Mouse (Mus musculus): ENCODE results near the gene Tubd1.

Gene Tubd1

GRCm38 (mm10) chr11:86558258-86558657 is 13.5 kb downstream of the Tubd1 start:
- no peak for DNase-seq (ENCODE audit: low spot score)

GRCm38 (mm10) chr11:86568425-86568824 is 23.6 kb downstream of the Tubd1 start:
- no peak for DNase-seq (ENCODE audit: low spot score)

- no peak for DNase-seq (ENCODE audit: low spot score)
These were observed 25.5 kb downstream of the Tubd1 start for GRCm38 (mm10) chr11:86570261-86570746.

DNA sequence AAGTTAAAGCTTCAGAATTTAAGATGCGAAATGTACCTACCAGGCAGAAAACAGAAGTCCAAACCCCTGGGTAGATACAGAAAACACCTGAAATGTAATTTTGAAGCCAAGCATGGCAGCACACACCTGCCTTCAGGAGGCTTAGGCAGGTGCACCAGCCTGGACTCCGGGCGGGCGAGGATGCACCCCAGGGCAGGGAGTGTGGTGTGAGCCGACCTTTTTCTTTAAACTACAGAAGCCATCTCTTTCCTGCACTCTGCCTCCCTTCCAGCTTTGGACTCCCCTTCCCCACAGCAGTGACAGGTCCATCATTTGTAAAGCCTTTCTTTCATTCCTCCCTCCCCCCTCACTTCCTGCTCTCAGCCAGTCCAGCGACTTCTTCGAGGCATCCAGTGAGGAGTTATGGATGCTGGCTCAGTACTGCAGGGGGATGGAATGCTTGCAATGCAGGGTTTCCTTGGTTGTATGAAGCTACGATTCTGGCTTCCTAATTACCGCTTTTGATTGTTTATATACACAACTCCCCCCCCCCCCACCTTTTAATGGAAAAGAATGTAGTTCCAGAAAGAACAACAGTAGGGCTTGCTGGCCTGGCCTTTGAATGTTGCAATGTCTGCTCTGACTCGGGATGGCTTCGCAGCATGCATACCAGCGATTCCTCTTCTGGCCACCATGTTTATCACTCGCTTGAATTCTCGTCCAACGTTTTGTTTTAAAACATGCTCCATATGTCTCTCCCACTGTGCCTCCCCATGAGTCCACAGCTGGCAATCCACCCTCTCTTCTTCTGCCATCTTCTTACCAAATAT is 26.5 kb downstream of the Tubd1 start:
- DNase-seq (ENCODE audit: low spot score): no peak

DNA sequence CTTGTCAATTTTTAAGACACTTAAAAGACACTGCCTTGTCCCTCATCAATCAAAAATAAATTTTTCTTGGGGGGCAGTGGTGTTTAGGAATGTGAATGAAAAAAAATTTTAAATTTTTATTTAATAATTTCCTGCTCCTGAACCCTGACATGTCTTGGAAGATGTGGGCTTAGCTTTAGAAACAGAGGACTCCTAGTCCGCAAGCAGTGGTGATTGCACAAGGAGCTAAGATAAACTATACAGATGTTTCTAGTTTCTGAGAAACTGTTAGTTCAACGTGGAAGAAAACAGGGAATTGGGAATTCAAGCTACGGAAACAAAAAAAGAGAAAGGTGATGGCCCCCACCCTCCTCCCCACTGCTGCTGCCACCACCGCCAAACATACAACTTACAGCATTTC is 27.1 kb downstream of the Tubd1 start:
- DNase-seq (ENCODE audit: low spot score): no peak

DNA sequence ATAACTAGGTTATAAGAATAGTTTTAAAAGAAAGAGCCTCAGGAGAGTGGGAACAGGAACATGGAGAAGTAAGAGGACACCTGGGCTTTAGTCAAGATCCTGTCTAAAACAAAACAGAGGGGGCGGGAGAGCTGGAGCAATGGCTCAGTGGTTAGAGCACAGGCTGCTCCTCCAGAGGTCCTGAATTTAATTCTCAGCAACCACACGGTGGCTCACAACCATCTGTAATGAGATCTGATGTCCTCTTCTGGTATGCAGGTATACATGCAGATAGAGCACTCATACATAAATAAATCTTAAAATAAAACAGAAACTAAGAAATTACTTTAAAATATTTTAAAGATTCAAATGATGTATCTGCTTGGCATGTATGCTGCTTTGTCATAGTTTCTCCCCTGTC is 27.8 kb downstream of the Tubd1 start:
- no peak for DNase-seq (ENCODE audit: low spot score)

GRCm38 (mm10) chr11:86573646-86574231 is 28.9 kb downstream of the Tubd1 start:
- no peak for DNase-seq (ENCODE audit: low spot score)

DNA sequence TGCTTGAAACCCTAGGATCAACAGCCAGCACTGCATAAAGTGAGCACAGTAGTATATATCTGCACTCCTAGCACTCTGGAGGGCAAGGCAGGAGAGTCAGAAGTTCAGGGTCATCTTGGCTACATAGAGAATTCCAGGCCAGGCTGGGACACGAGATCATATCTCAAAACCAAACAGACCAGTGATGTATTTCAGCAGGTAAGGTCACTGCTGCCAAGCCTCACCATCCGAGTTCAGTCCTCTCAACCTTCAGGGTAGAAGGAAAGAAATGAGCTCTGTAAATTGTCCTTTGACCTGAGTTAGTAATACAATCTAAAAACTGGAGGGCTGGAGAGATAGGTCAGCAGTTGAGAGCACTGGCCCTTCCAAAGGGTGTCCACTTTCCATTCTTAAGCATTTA is 29.6 kb downstream of the Tubd1 start:
- DNase-seq (ENCODE audit: low spot score): no peak

DNA sequence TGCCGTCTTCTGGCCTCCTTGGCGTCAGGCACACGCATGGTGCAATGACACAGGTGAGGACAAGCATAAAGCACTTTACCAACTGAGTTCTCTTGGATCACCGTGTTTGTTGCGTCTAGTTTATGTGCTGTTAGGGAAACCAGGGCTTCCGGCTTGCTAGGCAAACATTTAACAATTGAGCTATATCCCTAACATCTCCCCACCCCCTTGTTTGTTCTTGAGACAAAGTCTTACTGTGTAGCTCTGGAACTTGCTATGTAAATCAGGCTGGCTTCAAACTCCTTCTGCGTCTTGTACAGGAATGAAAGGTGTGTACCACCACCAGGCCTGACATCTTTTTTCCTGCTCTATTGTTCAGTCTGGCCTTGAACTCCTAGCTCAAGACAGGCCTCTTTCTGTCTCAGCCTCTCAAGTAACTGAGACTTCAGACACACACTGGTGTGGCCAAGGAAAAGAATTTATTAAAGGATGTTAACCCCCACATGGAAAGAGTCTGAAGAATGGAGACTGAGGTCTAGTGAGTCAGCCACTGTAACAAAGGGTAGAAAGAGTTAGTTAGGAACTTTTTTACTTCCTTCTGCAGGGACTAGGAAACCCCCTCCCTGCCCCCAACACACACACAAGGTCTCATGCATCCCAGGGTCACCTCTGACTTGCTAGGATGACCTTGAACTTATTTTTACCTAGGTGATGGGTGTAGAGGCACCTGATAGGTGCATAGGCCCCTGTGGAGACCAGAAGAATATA is 31.0 kb downstream of the Tubd1 start:
- no peak for DNase-seq (ENCODE audit: low spot score)

DNA sequence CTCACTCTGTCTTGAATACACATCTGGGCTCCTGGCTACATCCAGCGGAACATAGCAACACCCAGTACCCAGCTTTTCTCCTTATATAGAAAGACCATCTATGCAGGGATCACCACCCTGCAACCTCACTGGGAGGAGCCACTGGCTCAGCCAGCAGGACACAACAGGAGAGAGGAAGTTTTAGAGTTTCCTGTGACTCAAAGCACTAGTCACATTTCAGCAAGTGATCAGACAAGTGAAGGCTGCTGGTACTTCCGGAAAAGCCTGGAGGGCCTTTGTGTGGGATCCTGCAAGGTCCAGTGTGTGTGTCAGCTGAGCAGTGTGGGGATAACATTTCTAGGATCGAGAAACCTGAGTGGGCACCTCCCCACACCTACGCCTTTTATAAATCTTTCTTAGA is 32.4 kb downstream of the Tubd1 start:
- no peak for DNase-seq (ENCODE audit: low spot score)

DNA sequence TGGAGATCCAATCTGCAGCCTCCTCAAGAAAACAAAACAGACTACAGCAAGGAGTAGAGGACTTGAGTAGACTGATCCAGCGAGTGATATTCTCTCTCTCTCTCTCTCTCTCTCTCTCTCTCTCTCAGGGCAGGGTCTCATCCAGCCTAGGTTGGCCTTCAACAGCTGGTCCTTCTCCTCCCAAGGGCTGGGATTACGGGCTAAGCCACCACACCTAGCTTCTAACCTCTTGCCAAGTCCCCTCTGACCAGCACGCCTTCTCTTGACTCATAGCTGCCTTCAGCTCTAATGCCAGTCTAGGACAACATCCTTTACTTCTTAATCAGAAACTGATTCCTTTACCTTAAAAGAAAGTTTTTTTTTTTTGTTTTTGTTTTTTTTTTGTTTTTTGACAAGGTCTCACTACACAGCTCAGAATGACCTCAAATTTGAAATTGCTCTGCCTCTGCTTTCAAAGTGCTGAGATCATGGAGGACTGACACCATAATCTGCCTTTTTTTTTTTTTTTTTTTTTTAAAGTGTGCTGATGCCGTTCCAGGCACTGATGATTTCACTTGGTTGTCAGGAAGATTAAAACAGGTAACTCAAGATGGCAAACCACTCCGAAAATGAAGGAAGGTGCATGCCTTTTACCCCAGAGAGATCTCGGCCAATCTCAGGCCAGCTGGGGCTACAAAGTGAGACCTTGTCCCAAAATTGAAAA is 33.5 kb downstream of the Tubd1 start:
- DNase-seq (ENCODE audit: low spot score): no peak

DNA sequence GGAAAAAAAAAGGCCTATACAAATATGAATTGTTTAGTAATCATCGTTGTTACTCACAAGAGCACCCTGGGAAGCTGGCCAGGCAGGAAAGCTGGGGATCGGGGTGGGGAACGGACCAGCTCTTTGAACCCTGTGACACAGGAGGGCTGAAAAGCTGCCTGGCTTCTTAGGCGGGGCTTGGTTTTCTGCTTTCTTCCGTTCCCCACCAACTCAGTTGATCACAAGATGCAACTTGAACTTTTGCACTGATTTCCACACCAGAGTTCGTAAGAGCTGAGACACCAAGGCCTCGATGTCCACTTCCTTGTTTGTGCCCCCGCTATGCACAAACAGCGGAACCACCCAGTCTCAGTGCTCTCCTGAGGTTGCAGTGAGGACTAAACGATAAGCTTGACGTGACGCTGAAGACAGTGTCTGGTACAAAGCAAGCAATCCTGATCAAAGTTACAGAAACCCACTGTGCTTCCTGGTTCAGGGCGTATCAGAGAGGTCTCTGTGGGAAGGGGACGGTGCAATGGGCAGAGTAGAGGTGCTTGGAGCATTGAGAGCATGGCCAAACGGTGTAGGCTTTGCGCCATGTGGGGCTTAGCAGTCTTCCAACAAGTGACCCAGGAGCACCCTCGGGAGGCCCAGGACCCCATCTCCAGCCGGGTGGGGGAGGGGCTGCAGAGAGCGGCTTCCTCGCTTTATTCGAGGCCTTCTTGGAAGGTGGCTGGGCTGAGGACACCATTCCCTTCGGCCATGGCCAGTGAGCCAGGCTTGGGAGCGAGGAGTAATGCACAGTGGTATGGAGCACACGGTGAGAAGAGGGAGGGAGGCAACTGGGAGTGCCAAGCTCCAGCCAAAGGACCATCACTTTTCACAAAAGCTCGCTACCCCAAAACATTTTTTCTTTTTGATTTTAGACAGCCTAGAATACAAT is 34.3 kb downstream of the Tubd1 start:
- DNase-seq (ENCODE audit: low spot score): no peak

DNA sequence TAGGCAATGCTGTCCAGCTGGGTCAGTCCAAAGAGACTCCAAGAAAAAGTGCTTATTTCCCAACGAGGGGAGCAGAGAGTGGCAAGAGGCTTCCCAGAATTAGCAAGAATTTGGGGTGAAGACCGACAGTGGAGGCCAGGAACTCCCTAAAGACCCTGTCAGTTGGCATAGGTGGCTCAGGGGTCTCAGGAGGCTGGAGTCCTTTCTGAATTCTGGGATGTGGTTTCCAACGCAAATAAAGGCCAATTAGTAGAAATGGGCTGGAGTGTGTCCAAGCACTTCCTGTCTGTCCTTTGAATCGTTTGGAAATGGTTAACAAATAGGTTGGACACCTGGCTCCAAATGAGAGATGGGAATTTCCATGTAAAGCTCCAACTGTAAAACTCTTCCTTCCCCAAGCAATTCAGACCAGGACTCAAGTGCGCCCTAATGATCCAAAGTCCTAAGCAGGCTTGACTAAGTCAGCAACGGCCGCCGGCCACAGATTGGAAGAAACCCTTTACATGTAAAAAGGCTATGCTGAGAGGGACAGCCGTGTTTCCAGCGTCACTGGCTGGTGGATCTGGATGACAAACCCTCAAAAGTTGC is 35.0 kb downstream of the Tubd1 start:
- DNase-seq (ENCODE audit: low spot score): no peak

- no peak for DNase-seq (ENCODE audit: low spot score)
These were observed 35.7 kb downstream of the Tubd1 start for GRCm38 (mm10) chr11:86580319-86581113.

DNA sequence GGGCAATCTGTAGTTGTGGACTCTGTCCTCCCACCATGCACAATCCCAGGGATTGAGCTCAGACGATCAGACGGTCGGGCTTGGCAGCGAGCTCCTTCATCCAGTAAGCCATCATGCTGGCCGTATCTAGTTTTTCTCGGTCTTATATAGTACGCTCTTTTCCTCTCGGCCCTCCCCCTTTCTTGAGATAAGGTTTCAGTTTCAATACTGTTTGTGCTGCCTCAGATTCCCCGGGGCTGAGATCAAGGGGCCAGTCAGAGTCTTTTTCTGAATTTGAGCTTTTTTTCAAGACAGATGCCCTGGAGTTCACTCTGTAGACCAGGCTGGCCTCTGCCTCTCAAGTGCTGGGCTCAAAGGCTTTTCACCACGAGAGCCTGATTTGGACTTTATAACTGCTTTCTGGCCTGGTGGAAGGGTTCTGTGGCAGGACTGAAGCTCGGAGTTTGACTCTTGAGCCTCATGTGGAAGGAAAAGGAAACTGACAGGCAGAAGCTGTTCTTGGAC is 36.5 kb downstream of the Tubd1 start:
- no peak for DNase-seq (ENCODE audit: low spot score)

GRCm38 (mm10) chr11:86581943-86582542 is 37.3 kb downstream of the Tubd1 start:
- DNase-seq (ENCODE audit: low spot score): no peak

DNA sequence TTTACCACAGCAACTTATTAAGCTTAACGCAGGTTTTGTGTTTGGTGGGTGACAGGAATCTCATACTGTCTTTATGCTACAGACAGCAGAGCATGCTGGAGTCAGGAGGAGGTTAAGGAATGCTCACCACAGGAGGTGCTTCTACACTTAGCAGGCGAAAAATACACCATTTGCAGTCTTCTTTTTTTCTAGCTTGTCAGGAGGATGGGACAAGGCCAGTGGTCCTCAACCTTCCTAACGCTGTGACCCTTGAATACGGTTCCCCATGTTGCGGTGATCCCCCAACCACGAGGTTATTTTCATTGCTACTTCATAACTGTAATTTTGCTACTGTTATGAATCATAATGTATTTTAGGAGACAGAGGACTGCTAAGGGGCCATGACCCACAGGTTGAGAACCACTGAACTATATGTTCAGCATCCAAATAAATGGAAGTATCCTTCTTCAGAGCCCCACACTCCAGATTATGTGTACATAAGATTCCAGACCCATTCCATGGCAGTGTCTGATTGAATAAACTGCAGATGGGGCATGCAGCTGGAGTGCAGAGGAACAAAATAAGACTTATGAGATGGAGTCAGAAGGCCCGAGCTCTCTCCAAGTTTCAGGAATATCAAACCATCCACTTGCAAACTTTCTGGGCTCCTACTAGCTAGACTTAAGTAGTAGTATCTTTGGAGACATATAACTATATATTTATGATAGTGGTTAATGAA is 37.9 kb downstream of the Tubd1 start:
- no peak for DNase-seq (ENCODE audit: low spot score)

- DNase-seq (ENCODE audit: low spot score): no peak
These were observed 38.6 kb downstream of the Tubd1 start for GRCm38 (mm10) chr11:86583313-86583825.
